Mouse (Mus musculus) embryo, embryonic 11 days (tissue): ENCODE measurements around the gene Tmem270.

Experiments used
- DNase-seq: peaks from one replicate; pipeline ENCODE4 v3.0.0-alpha.2; 2015

Gene Tmem270

GRCm38 (mm10) chr5:134926726-134927125 is 20.2 kb upstream of the Tmem270 start:
- no peak for DNase-seq

GRCm38 (mm10) chr5:134923141-134923540 is 16.6 kb upstream of the Tmem270 start:
- no peak for DNase-seq

- DNase-seq, result no peak
These were observed 14.6 kb upstream of the Tmem270 start for GRCm38 (mm10) chr5:134921106-134921505.

GRCm38 (mm10) chr5:134920106-134920687 is 13.7 kb upstream of the Tmem270 start:
- no peak for DNase-seq

GRCm38 (mm10) chr5:134919097-134919496 is 12.6 kb upstream of the Tmem270 start:
- no peak for DNase-seq

- peak; percentile 65 for DNase-seq
These were observed 11.7 kb upstream of the Tmem270 start for GRCm38 (mm10) chr5:134918071-134918832.

GRCm38 (mm10) chr5:134915311-134915710 is 8.8 kb upstream of the Tmem270 start, which contains the start of gene Cldn13:
Gene Cldn13, minus strand, starts transcription at chr5:134915526.
- no peak for DNase-seq

GRCm38 (mm10) chr5:134914510-134914909 is 8.0 kb upstream of the Tmem270 start:
- no peak for DNase-seq

GRCm38 (mm10) chr5:134913753-134914152 is 7.2 kb upstream of the Tmem270 start:
- no peak for DNase-seq

GRCm38 (mm10) chr5:134913352-134913751 is 6.8 kb upstream of the Tmem270 start:
- no peak for DNase-seq

GRCm38 (mm10) chr5:134911901-134912300 is 5.4 kb upstream of the Tmem270 start:
- DNase-seq, result no peak

GRCm38 (mm10) chr5:134907135-134907534 is 602 bp upstream of the Tmem270 start:
- peak; percentile 89 for DNase-seq

GRCm38 (mm10) chr5:134901644-134902027 is 4.9 kb downstream of the Tmem270 start:
- no peak for DNase-seq

GRCm38 (mm10) chr5:134901012-134901643 is 5.4 kb downstream of the Tmem270 start:
- DNase-seq, result peak; percentile 77

GRCm38 (mm10) chr5:134897596-134897995 is 8.9 kb downstream of the Tmem270 start:
- no peak for DNase-seq

- DNase-seq, result no peak
These were observed 9.6 kb downstream of the Tmem270 start for GRCm38 (mm10) chr5:134896965-134897364.

- DNase-seq, result peak; percentile 77
These were observed 11.2 kb downstream of the Tmem270 start for GRCm38 (mm10) chr5:134895291-134895690.

GRCm38 (mm10) chr5:134892717-134893116 is 13.8 kb downstream of the Tmem270 start:
- DNase-seq, result no peak

- no peak for DNase-seq
These were observed 15.0 kb downstream of the Tmem270 start for GRCm38 (mm10) chr5:134891552-134891951.

GRCm38 (mm10) chr5:134890601-134891054 is 15.9 kb downstream of the Tmem270 start:
- no peak for DNase-seq

GRCm38 (mm10) chr5:134888505-134888904 is 18.0 kb downstream of the Tmem270 start:
- DNase-seq, result no peak

GRCm38 (mm10) chr5:134887447-134888335 is 18.8 kb downstream of the Tmem270 start:
- DNase-seq, result no peak

GRCm38 (mm10) chr5:134883077-134883476 is 23.5 kb downstream of the Tmem270 start:
- DNase-seq, result no peak
